8 mouse cellular contexts compared by ENCODE assay signal in the genomic region with DNA sequence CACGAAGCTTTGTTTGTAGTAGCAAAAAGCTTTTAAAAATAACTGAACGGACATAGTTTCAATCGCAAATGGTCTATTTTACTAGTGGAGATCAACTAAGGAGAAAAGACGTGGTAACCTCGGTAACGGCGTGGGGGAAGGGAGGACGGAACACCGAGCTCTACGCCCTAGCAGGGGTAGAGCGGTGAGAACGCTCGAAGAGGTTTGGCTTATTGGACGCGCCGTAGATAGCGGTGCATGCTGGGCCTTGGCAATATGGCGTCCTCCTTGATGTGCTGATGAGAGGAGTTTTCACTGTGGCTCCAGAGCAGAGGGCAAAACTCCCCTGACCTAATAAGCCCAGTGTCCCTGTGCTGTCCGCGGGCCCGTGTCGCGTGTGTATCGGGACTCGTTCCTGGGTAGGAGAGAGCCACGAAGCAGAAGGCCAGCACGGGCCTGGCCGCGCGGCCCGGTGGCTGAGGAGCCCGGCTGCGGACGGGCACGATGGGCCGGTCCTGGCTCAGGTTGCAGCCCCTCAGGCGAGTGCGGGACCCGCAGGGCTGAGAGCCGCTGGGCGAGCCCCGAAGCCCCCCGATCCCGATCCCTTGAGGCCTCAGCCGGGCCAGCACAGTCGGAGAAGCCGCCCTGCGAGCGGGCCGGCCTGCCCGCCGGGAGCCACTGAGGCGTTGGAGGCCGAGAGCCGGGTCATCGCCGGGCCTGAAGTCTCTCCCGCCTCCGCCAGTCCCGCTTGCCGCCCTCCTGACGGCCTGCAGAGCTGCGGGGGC. TPM values are rescaled to one million over a fixed set of nuclear protein-coding genes. Genes with fewer than 3 reads are reported as not detected.
DNase-seq lines count a peak whose midpoint lies in the region; ATAC-seq lines count a peak whose summit lies in the region.

TSS of gene Rptor (plus strand) at position 143 of the 764 bp plus-strand sequence.

- H3K4me3 ChIP-seq in lung, embryonic 16.5 days (ENCODE audit: low read length): peak within 1 kb of the TSS; percentile 99

- H3K36me3 ChIP-seq in lung, embryonic 16.5 days (ENCODE audit: control insufficient read depth, insufficient read depth, low read length): peaks cover 2% of the 10 kb centered on the region; the same call in 1 of the 2 replicates

- H3K9me3 ChIP-seq in lung, embryonic 16.5 days (ENCODE audit: control insufficient read depth, low read length): no peaks in the 10 kb centered on the region

- H3K4me1 ChIP-seq in lung, embryonic 16.5 days (replicated peaks; ENCODE audit: control insufficient read depth, insufficient read depth, low read length): peaks cover 10% of the 10 kb centered on the region

- ATAC-seq in hematopoietic stem cell, adult 5-6 weeks (replicated peaks in 1 of 2; ENCODE audit: insufficient read depth in 1 of 2, low FRiP score in 2 of 2, low TSS enrichment in 1 of 2, low read depth in 1 of 2, poor library complexity in 2 of 2, severe bottlenecking in 2 of 2): peak; percentile 98 to 99
- ATAC-seq in lung, embryonic 16.5 days (ENCODE audit: low read depth): peak; percentile 99

- WGBS in lung, embryonic 16.5 days: under 1% methylated on average over 60 of the region's 63 CpGs

- peak; percentile 87 for DNase-seq in MEL-GATA-1-ER (ENCODE audit: extremely low read depth, low read depth)
- DNase-seq in cerebellum, adult 8-10 months: peak; percentile 99
- peak; percentile 95 for DNase-seq in forelimb bud, embryonic 11.5 days (ENCODE audit: low read depth, low spot score)
- peak; percentile 97 for DNase-seq in layer of hippocampus, adult 9-10 months (ENCODE audit: low spot score)
- peak; percentile 98 for DNase-seq in ovary, postnatal 10 days (ENCODE audit: low spot score)
- DNase-seq in thymus, postnatal 10 days (ENCODE audit: low spot score in 2 of 2): peak; percentile 91 to 93

- H3K4me2 ChIP-seq in lung, embryonic 16.5 days (ENCODE audit: low read depth, low read length): peak within 1 kb of the TSS; percentile 93

- H3K27ac ChIP-seq in lung, embryonic 16.5 days (ENCODE audit: low read length): peak within 1 kb of the TSS; percentile 83

- H3K27me3 ChIP-seq in lung, embryonic 16.5 days (ENCODE audit: control insufficient read depth, insufficient read depth, low read depth, low read length): no peaks in the 10 kb centered on the region

- peak within 1 kb of the TSS; percentile 99 for H3K9ac ChIP-seq in lung, embryonic 16.5 days (ENCODE audit: low read length)

RNA-seq across cellular contexts. Expression of gene Rptor, which starts in this region (rescaled TPM):
- total RNA-seq in hematopoietic stem cell, adult 5-6 weeks (2017): 18.5 and 21.8 TPM in 2 replicates
- 7.1 TPM in 2 replicates for polyA plus RNA-seq in lung, embryonic 16.5 days (2015; fragmentation: Nextera tagmentation; extraction: Ambion mirVana)

Comparison
In these comparisons a context has a peak if more than half of its experiments do, and no peak if none do; other contexts are left out.
1. Peak in every context shown above with its lines: DNase-seq, ATAC-seq, H3K4me3 ChIP-seq and H3K27ac ChIP-seq.